Mouse (Mus musculus): ENCODE results near the gene Cfap206. TPM values are rescaled to one million over a fixed set of nuclear protein-coding genes. Genes with fewer than 3 reads are reported as not detected.
"Not testable (repeated sequence)": the region's sequence is repeated elsewhere in the genome, so short reads cannot be mapped to it uniquely, and the experiment has no call there.

Gene Cfap206
- polyA plus RNA-seq (2014; fragmentation: Nextera tagmentation; extraction: Ambion mirVana) = 0.40 TPM in 1 of 2 replicates, not detected in the other

GRCm38 (mm10) chr4:34729851-34730341, at the start of gene Cfap206:
TSS of gene Cfap206 (minus strand) at chr4:34730206.
- 0 out of 2 replicates have a peak within 1 kb of the TSS, but pooled peaks have one; percentile 16 for H3K9ac ChIP-seq (ENCODE audit: low read length)
- WGBS = 1% methylated on average over 38 of the region's 38 CpGs
- peak within 1 kb of the TSS; percentile 43 for H3K4me3 ChIP-seq (ENCODE audit: low read depth, low read length)
- peak; percentile 94 for ATAC-seq (replicated peaks; ENCODE audit: low FRiP score, low TSS enrichment, low read depth)
- H3K9me3 ChIP-seq (ENCODE audit: control insufficient read depth, low read length) = no peaks in the 10 kb centered on the region
- H3K4me2 ChIP-seq (ENCODE audit: low read length) = peak within 1 kb of the TSS; percentile 70
- peaks cover 4% of the 10 kb centered on the region; the same call in 1 of the 2 replicates for H3K27me3 ChIP-seq (replicated peaks; ENCODE audit: control insufficient read depth, insufficient read depth, low read length)
- H3K27ac ChIP-seq (ENCODE audit: low read depth) = no peak within 1 kb of the TSS
- peak; percentile 88 for DNase-seq (ENCODE audit: low spot score)
- H3K4me1 ChIP-seq (replicated peaks; ENCODE audit: control insufficient read depth, insufficient read depth, low read length) = 0 out of 2 replicates have a peak, but pooled peaks cover 3% of the 10 kb centered on the region
- no peaks in the 10 kb centered on the region for H3K36me3 ChIP-seq (ENCODE audit: control insufficient read depth, insufficient read depth, low read length)

GRCm38 (mm10) chr4:34777677-34778527, 47.9 kb upstream of the Cfap206 start, which contains the start of gene Smim8:
TSS of gene Smim8 (minus strand) at chr4:34778423.
- WGBS = 5% methylated on average over 40 of the region's 40 CpGs
- ATAC-seq (replicated peaks; ENCODE audit: low FRiP score, low TSS enrichment, low read depth) (peak; percentile 95), DNase-seq (ENCODE audit: low spot score) (peak; percentile 99)
- H3K4me1 ChIP-seq (replicated peaks; ENCODE audit: control insufficient read depth, insufficient read depth, low read length) = no peaks in the 10 kb centered on the region
- peak within 1 kb of the TSS; percentile 77 for H3K4me2 ChIP-seq (ENCODE audit: low read length)
- no peaks in the 10 kb centered on the region for H3K9me3 ChIP-seq (ENCODE audit: control insufficient read depth, low read length)
- no peaks in the 10 kb centered on the region for H3K36me3 ChIP-seq (ENCODE audit: control insufficient read depth, insufficient read depth, low read length)
- peak within 1 kb of the TSS; percentile 85 for H3K9ac ChIP-seq (ENCODE audit: low read length)
- peak within 1 kb of the TSS; percentile 79 for H3K4me3 ChIP-seq (ENCODE audit: low read depth, low read length)
- H3K27ac ChIP-seq (ENCODE audit: low read depth) = peak within 1 kb of the TSS; percentile 77
- H3K27me3 ChIP-seq (replicated peaks; ENCODE audit: control insufficient read depth, insufficient read depth, low read length) = no peaks in the 10 kb centered on the region

GRCm38 (mm10) chr4:34771652-34772371, 41.8 kb upstream of the Cfap206 start:
- Histone ChIP-seq H3K36me3 (ENCODE audit: control insufficient read depth, insufficient read depth, low read length) (0 out of 2 replicates have a peak, but pooled peaks cover 3% of the 10 kb centered on the region), H3K27me3 (replicated peaks; ENCODE audit: control insufficient read depth, insufficient read depth, low read length) (no peaks in the 10 kb centered on the region), H3K4me3 (ENCODE audit: low read depth, low read length) (no peak overlapping the region), H3K27ac (ENCODE audit: low read depth) (no peak overlapping the region), H3K9me3 (ENCODE audit: control insufficient read depth, low read length) (no peaks in the 10 kb centered on the region), H3K9ac (ENCODE audit: low read length) (no peak overlapping the region), H3K4me1 (replicated peaks; ENCODE audit: control insufficient read depth, insufficient read depth, low read length) (no peaks in the 10 kb centered on the region), H3K4me2 (ENCODE audit: low read length) (no peak overlapping the region)
- no peak for ATAC-seq (replicated peaks; ENCODE audit: low FRiP score, low TSS enrichment, low read depth)
- WGBS = 10% methylated on average over 8 of the region's 8 CpGs
- no peak for DNase-seq (ENCODE audit: low spot score)

- H3K27me3 ChIP-seq (replicated peaks; ENCODE audit: control insufficient read depth, insufficient read depth, low read length) = no peaks in the 10 kb centered on the region
- H3K36me3 ChIP-seq (ENCODE audit: control insufficient read depth, insufficient read depth, low read length) = no peaks in the 10 kb centered on the region
- no peak within 1 kb of the TSS for H3K4me3 ChIP-seq (ENCODE audit: low read depth, low read length)
- DNase-seq (ENCODE audit: low spot score) (no peak), ATAC-seq (replicated peaks; ENCODE audit: low FRiP score, low TSS enrichment, low read depth) (no peak)
- H3K27ac ChIP-seq (ENCODE audit: low read depth) = no peak within 1 kb of the TSS
- no peaks in the 10 kb centered on the region for H3K9me3 ChIP-seq (ENCODE audit: control insufficient read depth, low read length)
- WGBS = 91% methylated on average over 1 of the region's 1 CpGs
- no peaks in the 10 kb centered on the region for H3K4me1 ChIP-seq (replicated peaks; ENCODE audit: control insufficient read depth, insufficient read depth, low read length)
- H3K4me2 ChIP-seq (ENCODE audit: low read length) = no peak within 1 kb of the TSS
- no peak within 1 kb of the TSS for H3K9ac ChIP-seq (ENCODE audit: low read length)
Measured at GRCm38 (mm10) chr4:34756163-34756562, 26.2 kb upstream of the Cfap206 start, which contains the start of gene Gm136. TSS of gene Gm136 (minus strand) at chr4:34756263.

- no peak for DNase-seq (ENCODE audit: low spot score)
- H3K9me3 ChIP-seq (ENCODE audit: control insufficient read depth, low read length) = no peaks in the 10 kb centered on the region
- H3K4me3 ChIP-seq (ENCODE audit: low read depth, low read length) = no peak overlapping the region
- no peaks in the 10 kb centered on the region for H3K27me3 ChIP-seq (replicated peaks; ENCODE audit: control insufficient read depth, insufficient read depth, low read length)
- no peaks in the 10 kb centered on the region for H3K4me1 ChIP-seq (replicated peaks; ENCODE audit: control insufficient read depth, insufficient read depth, low read length)
- H3K9ac ChIP-seq (ENCODE audit: low read length) = no peak overlapping the region
- H3K36me3 ChIP-seq (ENCODE audit: control insufficient read depth, insufficient read depth, low read length) = no peaks in the 10 kb centered on the region
- 46% methylated on average over 6 of the region's 6 CpGs for WGBS
- no peak for ATAC-seq (replicated peaks; ENCODE audit: low FRiP score, low TSS enrichment, low read depth)
- H3K4me2 ChIP-seq (ENCODE audit: low read length) = no peak overlapping the region
- H3K27ac ChIP-seq (ENCODE audit: low read depth) = no peak overlapping the region
Measured at GRCm38 (mm10) chr4:34749236-34749635, 19.2 kb upstream of the Cfap206 start.

GRCm38 (mm10) chr4:34734461-34734860, 4.5 kb upstream of the Cfap206 start:
- no peak for ATAC-seq (replicated peaks; ENCODE audit: low FRiP score, low TSS enrichment, low read depth)
- no peak overlapping the region for H3K4me3 ChIP-seq (ENCODE audit: low read depth, low read length)
- WGBS = 76% methylated on average over 3 of the region's 3 CpGs
- no peaks in the 10 kb centered on the region for H3K9me3 ChIP-seq (ENCODE audit: control insufficient read depth, low read length)
- H3K4me2 ChIP-seq (ENCODE audit: low read length) = no peak overlapping the region
- H3K27ac ChIP-seq (ENCODE audit: low read depth) = no peak overlapping the region
- no peak overlapping the region for H3K9ac ChIP-seq (ENCODE audit: low read length)
- H3K4me1 ChIP-seq (replicated peaks; ENCODE audit: control insufficient read depth, insufficient read depth, low read length) = 0 out of 2 replicates have a peak, but pooled peaks cover 3% of the 10 kb centered on the region
- H3K36me3 ChIP-seq (ENCODE audit: control insufficient read depth, insufficient read depth, low read length) = no peaks in the 10 kb centered on the region
- no peak for DNase-seq (ENCODE audit: low spot score)
- H3K27me3 ChIP-seq (replicated peaks; ENCODE audit: control insufficient read depth, insufficient read depth, low read length) = no peaks in the 10 kb centered on the region; the same call in 1 of the 2 replicates

GRCm38 (mm10) chr4:34733415-34733814, 3.4 kb upstream of the Cfap206 start:
- not testable (repeated sequence) for H3K27me3 ChIP-seq (replicated peaks; ENCODE audit: control insufficient read depth, insufficient read depth, low read length); H3K4me2 ChIP-seq (ENCODE audit: low read length); DNase-seq (ENCODE audit: low spot score); H3K4me3 ChIP-seq (ENCODE audit: low read depth, low read length); H3K27ac ChIP-seq (ENCODE audit: low read depth); H3K4me1 ChIP-seq (replicated peaks; ENCODE audit: control insufficient read depth, insufficient read depth, low read length); H3K9me3 ChIP-seq (ENCODE audit: control insufficient read depth, low read length); H3K9ac ChIP-seq (ENCODE audit: low read length); ATAC-seq (replicated peaks; ENCODE audit: low FRiP score, low TSS enrichment, low read depth); H3K36me3 ChIP-seq (ENCODE audit: control insufficient read depth, insufficient read depth, low read length)
- WGBS = 28% methylated on average over 2 of the region's 2 CpGs

- H3K4me1 ChIP-seq (replicated peaks; ENCODE audit: control insufficient read depth, insufficient read depth, low read length); H3K9ac ChIP-seq (ENCODE audit: low read length); ATAC-seq (replicated peaks; ENCODE audit: low FRiP score, low TSS enrichment, low read depth); DNase-seq (ENCODE audit: low spot score); H3K4me2 ChIP-seq (ENCODE audit: low read length); H3K4me3 ChIP-seq (ENCODE audit: low read depth, low read length); H3K9me3 ChIP-seq (ENCODE audit: control insufficient read depth, low read length); H3K36me3 ChIP-seq (ENCODE audit: control insufficient read depth, insufficient read depth, low read length); H3K27ac ChIP-seq (ENCODE audit: low read depth); H3K27me3 ChIP-seq (replicated peaks; ENCODE audit: control insufficient read depth, insufficient read depth, low read length): not testable (repeated sequence)
- WGBS = 91% methylated on average over 3 of the region's 3 CpGs
Measured at GRCm38 (mm10) chr4:34725710-34726109, 4.3 kb downstream of the Cfap206 start.

Measured in intestine, embryonic 14.5 days (tissue).